In the genomic region with DNA sequence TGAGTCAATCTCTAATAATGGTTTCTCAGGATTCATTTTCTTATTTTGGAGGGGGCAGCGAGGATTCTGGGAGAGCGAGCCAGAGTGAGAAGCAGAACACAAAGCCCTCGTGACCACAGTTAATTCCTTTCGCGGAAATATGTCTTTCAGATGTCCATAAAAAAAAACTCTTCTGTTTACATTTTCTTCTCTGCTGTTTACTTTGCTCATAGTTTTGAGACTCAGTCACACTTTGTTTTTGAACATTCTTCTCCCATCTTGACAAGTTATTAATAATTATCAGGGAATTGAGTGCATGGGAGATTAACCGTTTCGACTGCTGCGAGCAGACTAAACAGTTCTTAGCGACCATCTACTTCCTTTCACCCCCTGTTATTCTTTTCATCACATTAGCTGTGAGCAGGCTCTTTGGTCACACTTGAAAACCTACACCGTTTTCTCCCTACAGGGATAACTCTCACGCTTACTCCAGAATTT, we compare ENCODE assay signal across 9 mouse cellular contexts.
DNase-seq lines count a peak whose midpoint lies in the region; ATAC-seq lines count a peak whose summit lies in the region.
"Had no signal": no experiment of that assay in that cellular context is flagged by ENCODE, and none has a peak within 500 bp of the region (broad histone marks: within the 10 kb centered on the region; RNA-seq: fewer than 3 reads in every experiment).

No protein-coding gene starts in this region.

- WGBS in hindbrain, embryonic 11.5 days, result 35% methylated on average over 11 of the region's 11 CpGs
- 44% methylated on average over 11 of the region's 11 CpGs for WGBS in hindbrain, embryonic 10.5 days
- 11% methylated on average over 11 of the region's 11 CpGs for WGBS in embryonic facial prominence, embryonic 12.5 days
- WGBS in intestine, embryonic 16.5 days, result 6% methylated on average over 11 of the region's 11 CpGs
- WGBS in midbrain, embryonic 16.5 days, result 8% methylated on average over 11 of the region's 11 CpGs

- H3K9ac ChIP-seq in hindbrain, embryonic 11.5 days (ENCODE audit: low read depth, low read length), result no peak overlapping the region
- no peak overlapping the region for H3K9ac ChIP-seq in embryonic facial prominence, embryonic 12.5 days
- 0 out of 2 replicates have a peak overlapping the region, but pooled peaks have one; percentile 29 for H3K9ac ChIP-seq in intestine, embryonic 16.5 days (ENCODE audit: low read depth, low read length)
- no peak overlapping the region for H3K9ac ChIP-seq in midbrain, embryonic 16.5 days (ENCODE audit: low read depth, low read length)

- H3K9me3 ChIP-seq in hindbrain, embryonic 11.5 days (ENCODE audit: control insufficient read depth, low read length), result no peaks in the 10 kb centered on the region
- no peaks in the 10 kb centered on the region for H3K9me3 ChIP-seq in hindbrain, embryonic 10.5 days
- no peaks in the 10 kb centered on the region for H3K9me3 ChIP-seq in embryonic facial prominence, embryonic 12.5 days
- no peaks in the 10 kb centered on the region for H3K9me3 ChIP-seq in intestine, embryonic 16.5 days (ENCODE audit: control insufficient read depth, low read length)
- no peaks in the 10 kb centered on the region for H3K9me3 ChIP-seq in midbrain, embryonic 16.5 days (replicated peaks; ENCODE audit: control insufficient read depth, low read length, poor library complexity, severe bottlenecking)

- H3K4me3 ChIP-seq in hindbrain, embryonic 11.5 days (ENCODE audit: low read depth, low read length), result no peak overlapping the region
- no peak overlapping the region for H3K4me3 ChIP-seq in hindbrain, embryonic 10.5 days
- no peak overlapping the region for H3K4me3 ChIP-seq in embryonic facial prominence, embryonic 12.5 days
- H3K4me3 ChIP-seq in intestine, embryonic 16.5 days (ENCODE audit: low read length), result peak overlapping the region; percentile 21
- no peak overlapping the region for H3K4me3 ChIP-seq in midbrain, embryonic 16.5 days (ENCODE audit: low read depth, low read length)

- no peaks in the 10 kb centered on the region for H3K4me1 ChIP-seq in hindbrain, embryonic 11.5 days (replicated peaks; ENCODE audit: control insufficient read depth, insufficient read depth, low read length)
- H3K4me1 ChIP-seq in hindbrain, embryonic 10.5 days (replicated peaks), result peaks cover 16% of the 10 kb centered on the region
- H3K4me1 ChIP-seq in embryonic facial prominence, embryonic 12.5 days, result peaks cover 17% of the 10 kb centered on the region
- peaks cover 14% of the 10 kb centered on the region for H3K4me1 ChIP-seq in intestine, embryonic 16.5 days (ENCODE audit: control insufficient read depth, insufficient read depth, low read length)
- peaks cover 17% of the 10 kb centered on the region for H3K4me1 ChIP-seq in midbrain, embryonic 16.5 days (ENCODE audit: control insufficient read depth, insufficient read depth, low read length)

- H3K27ac ChIP-seq in hindbrain, embryonic 11.5 days (ENCODE audit: low read depth, low read length), result no peak overlapping the region
- H3K27ac ChIP-seq in hindbrain, embryonic 10.5 days, result no peak overlapping the region
- 0 out of 2 replicates have a peak overlapping the region, but pooled peaks have one; percentile 60 for H3K27ac ChIP-seq in embryonic facial prominence, embryonic 12.5 days
- H3K27ac ChIP-seq in intestine, embryonic 16.5 days (ENCODE audit: low read length), result peak overlapping the region; percentile 64
- H3K27ac ChIP-seq in midbrain, embryonic 16.5 days (ENCODE audit: low read length), result no peak overlapping the region

- peak; percentile 14 for DNase-seq in hindbrain, embryonic 11.5 days (ENCODE audit: low spot score)
- no peak for DNase-seq in hindbrain, embryonic 10.5 days (ENCODE audit: low spot score)
- no peak for DNase-seq in gastrocnemius, adult 8-10 months (ENCODE audit: low spot score in 2 of 2)
- no peak for DNase-seq in spleen, adult 18-20 months
- DNase-seq in frontal cortex, adult 2 months (ENCODE audit: extremely low spot score in 1 of 2, low spot score in 1 of 2), result no peak

- ATAC-seq in hindbrain, embryonic 11.5 days (ENCODE audit: low FRiP score), result no peak
- 0 out of 2 replicates have a peak, but pooled peaks have one; percentile 41 for ATAC-seq in embryonic facial prominence, embryonic 12.5 days (ENCODE audit: insufficient number of reproducible peaks, insufficient read depth, low FRiP score, low TSS enrichment)
- peak; percentile 77 for ATAC-seq in intestine, embryonic 16.5 days
- no peak for ATAC-seq in midbrain, embryonic 16.5 days

- H3K4me2 ChIP-seq in hindbrain, embryonic 11.5 days (replicated peaks; ENCODE audit: low read depth, low read length), result 0 out of 2 replicates have a peak overlapping the region, but pooled peaks have one; percentile 11
- peak overlapping the region; percentile 34 for H3K4me2 ChIP-seq in embryonic facial prominence, embryonic 12.5 days (replicated peaks)
- peak overlapping the region; percentile 45 for H3K4me2 ChIP-seq in intestine, embryonic 16.5 days (ENCODE audit: low read depth, low read length)
- H3K4me2 ChIP-seq in midbrain, embryonic 16.5 days (ENCODE audit: low read length), result peak overlapping the region; percentile 39

- H3K27me3 ChIP-seq in hindbrain, embryonic 11.5 days (ENCODE audit: control insufficient read depth, insufficient read depth, low read length), result no peaks in the 10 kb centered on the region
- no peaks in the 10 kb centered on the region for H3K27me3 ChIP-seq in hindbrain, embryonic 10.5 days (ENCODE audit: insufficient read depth, poor library complexity, severe bottlenecking)
- H3K27me3 ChIP-seq in embryonic facial prominence, embryonic 12.5 days, result no peaks in the 10 kb centered on the region
- H3K27me3 ChIP-seq in intestine, embryonic 16.5 days (replicated peaks; ENCODE audit: control insufficient read depth, insufficient read depth, low read length), result no peaks in the 10 kb centered on the region
- no peaks in the 10 kb centered on the region for H3K27me3 ChIP-seq in midbrain, embryonic 16.5 days (ENCODE audit: control insufficient read depth, insufficient read depth, low read depth, low read length)

- H3K36me3 ChIP-seq in hindbrain, embryonic 11.5 days (ENCODE audit: control insufficient read depth, insufficient read depth, low read length), result no peaks in the 10 kb centered on the region
- H3K36me3 ChIP-seq in hindbrain, embryonic 10.5 days, result no peaks in the 10 kb centered on the region
- no peaks in the 10 kb centered on the region for H3K36me3 ChIP-seq in embryonic facial prominence, embryonic 12.5 days
- no peaks in the 10 kb centered on the region for H3K36me3 ChIP-seq in intestine, embryonic 16.5 days (ENCODE audit: control insufficient read depth, insufficient read depth, low read length)
- H3K36me3 ChIP-seq in midbrain, embryonic 16.5 days (ENCODE audit: control insufficient read depth, insufficient read depth, low read length), result no peaks in the 10 kb centered on the region
- H3K36me3 ChIP-seq: G1E had no signal

Comparison
In these comparisons a context has a peak if more than half of its experiments do, and no peak if none do; other contexts are left out.
1. ATAC-seq: peak in embryonic facial prominence, embryonic 12.5 days (single experiment) and intestine, embryonic 16.5 days (single experiment); none in hindbrain, embryonic 11.5 days (single experiment) and midbrain, embryonic 16.5 days (single experiment).
2. H3K27ac ChIP-seq: peak in embryonic facial prominence, embryonic 12.5 days (single experiment) and intestine, embryonic 16.5 days (single experiment); none in hindbrain, embryonic 11.5 days (single experiment), hindbrain, embryonic 10.5 days (single experiment) and midbrain, embryonic 16.5 days (single experiment).
3. Peak in every context shown above with its lines, with median percentiles within 50 percentile points of each other: H3K4me2 ChIP-seq.